Mouse (Mus musculus): ENCODE results near the gene Pola2.

- TF ChIP-seq CTCF (IDR thresholded peaks at IDR 0.05) (no peak), EP300 (IDR thresholded peaks at IDR 0.05) (no peak)
These were observed 11.1 kb upstream of the Pola2 start for GRCm38 (mm10) chr19:5975112-5975511.

Measured in lung, postnatal 0 days (tissue).